Mouse (Mus musculus) megakaryocyte-erythroid progenitor cell, adult 5-6 weeks (primary cell): ENCODE measurements around the gene Axdnd1. TPM values are rescaled to one million over a fixed set of nuclear protein-coding genes. Genes with fewer than 3 reads are reported as not detected.

ENCODE experiments used
- ATAC-seq: replicated peaks from 2 replicates; pipeline ENCODE4 v1.8.0; 2016; ENCODE audit warnings: mild to moderate bottlenecking, inconsistent platforms; ENCODE audit not compliant: severe bottlenecking, poor library complexity, low FRiP score, low TSS enrichment
- total RNA-seq, 2 experiments: library from RNA; stranded (forward) in 1 of 2; stranded (reverse) in 1 of 2; fragments of 200-1000, 215-1000 nt in 1 of 2; fragments of >200 nt in 1 of 2; fragmentation: Nextera tagmentation in 1 of 2; gene quantifications; 2 replicates each; pipeline ENCODE4 v1.2.3; 2014 to 2017

The Axdnd1 gene
- total RNA-seq (2014; fragmentation: Nextera tagmentation) (not detected in 2 replicates), total RNA-seq (2017) (0.80 TPM in 1 of 2 replicates, not detected in the other)

- peak; percentile 94 for ATAC-seq
These were observed at the start of gene Axdnd1 for GRCm38 (mm10) chr1:156420671-156421297. TSS of gene Axdnd1 (minus strand) at chr1:156421159.

- no peak for ATAC-seq
These were observed 49.6 kb upstream of the Axdnd1 start for GRCm38 (mm10) chr1:156470557-156470956.

- no peak for ATAC-seq
These were observed 47.6 kb upstream of the Axdnd1 start for GRCm38 (mm10) chr1:156468576-156468975.

- no peak for ATAC-seq
These were observed 46.8 kb upstream of the Axdnd1 start for GRCm38 (mm10) chr1:156467655-156468255.

- ATAC-seq = no peak
These were observed 44.0 kb upstream of the Axdnd1 start for GRCm38 (mm10) chr1:156464963-156465362.

GRCm38 (mm10) chr1:156463981-156464853 lies 43.3 kb upstream of the Axdnd1 start:
- no peak for ATAC-seq

- ATAC-seq = peak; percentile 77
These were observed 41.5 kb upstream of the Axdnd1 start for GRCm38 (mm10) chr1:156462273-156462991.

GRCm38 (mm10) chr1:156461036-156461435 lies 40.1 kb upstream of the Axdnd1 start:
- no peak for ATAC-seq

GRCm38 (mm10) chr1:156460216-156460615 lies 39.3 kb upstream of the Axdnd1 start:
- no peak for ATAC-seq

GRCm38 (mm10) chr1:156459690-156460089 lies 38.7 kb upstream of the Axdnd1 start:
- 0 out of 2 replicates have a peak, but pooled peaks have one; percentile 31 for ATAC-seq

- ATAC-seq = no peak
These were observed 37.6 kb upstream of the Axdnd1 start for GRCm38 (mm10) chr1:156458391-156459060.

GRCm38 (mm10) chr1:156455005-156455758 lies 34.2 kb upstream of the Axdnd1 start:
- ATAC-seq = no peak

GRCm38 (mm10) chr1:156454384-156454783 lies 33.4 kb upstream of the Axdnd1 start:
- no peak for ATAC-seq

- ATAC-seq = no peak
These were observed 32.9 kb upstream of the Axdnd1 start for GRCm38 (mm10) chr1:156453876-156454275.

- ATAC-seq = no peak
These were observed 29.5 kb upstream of the Axdnd1 start for GRCm38 (mm10) chr1:156450478-156450877.

- no peak for ATAC-seq
These were observed 28.7 kb upstream of the Axdnd1 start for GRCm38 (mm10) chr1:156449691-156450090.

GRCm38 (mm10) chr1:156449089-156449488 lies 28.1 kb upstream of the Axdnd1 start:
- no peak for ATAC-seq

- ATAC-seq = no peak
These were observed 24.1 kb upstream of the Axdnd1 start for GRCm38 (mm10) chr1:156445049-156445448.
